Mouse (Mus musculus) liver, embryonic 15.5 days (tissue): ENCODE data around the gene Cpne9. TPM values are rescaled to one million over a fixed set of nuclear protein-coding genes. Genes with fewer than 3 reads are reported as not detected.
A peak's percentile ranks its signal among the peaks of the same experiment; 100 is the strongest.

Experiments used
- ATAC-seq: fragments of 200-750 bp; cut with Nextera tagmentation; 2 replicates; pipeline ENCODE4 v1.8.0; 2017; ENCODE audit warnings: moderate number of reproducible peaks, mild to moderate bottlenecking, moderate library complexity; ENCODE audit not compliant: insufficient read depth
- H3K27ac ChIP-seq: fragments of 300-500 bp; sonication (generic); replicated peaks from 2 replicates; pipeline ENCODE4 v1.5.1; 2015; ENCODE audit warnings: mild to moderate bottlenecking, inconsistent platforms
- H3K27me3 ChIP-seq: fragments of 300-500 bp; sonication (generic); 2 replicates; pipeline ENCODE4 v1.6.1; 2015; ENCODE audit warnings: mild to moderate bottlenecking, inconsistent platforms
- H3K36me3 ChIP-seq: fragments of 300-500 bp; sonication (generic); replicated peaks from 2 replicates; pipeline ENCODE4 v1.6.1; 2015; ENCODE audit warnings: moderate library complexity, mild to moderate bottlenecking, inconsistent platforms
- H3K4me1 ChIP-seq: fragments of 300-500 bp; sonication (generic); replicated peaks from 2 replicates; pipeline ENCODE4 v1.6.1; 2015; ENCODE audit warnings: inconsistent platforms
- H3K4me2 ChIP-seq: fragments of 300-500 bp; sonication (generic); 2 replicates; pipeline ENCODE4 v1.6.1; 2015; ENCODE audit warnings: moderate library complexity, mild to moderate bottlenecking, inconsistent platforms
- H3K4me3 ChIP-seq: fragments of 300-500 bp; sonication (generic); replicated peaks from 2 replicates; pipeline ENCODE4 v1.5.1; 2015; ENCODE audit warnings: mild to moderate bottlenecking, inconsistent platforms
- H3K9ac ChIP-seq: fragments of 300-500 bp; sonication (generic); 2 replicates; pipeline ENCODE4 v1.6.1; 2015; ENCODE audit warnings: moderate library complexity, mild to moderate bottlenecking, inconsistent platforms
- H3K9me3 ChIP-seq: fragments of 300-500 bp; sonication (generic); replicated peaks from 2 replicates; pipeline ENCODE4 v1.6.1; 2016; ENCODE audit warnings: inconsistent platforms
- WGBS: fragments of 180-500 bp; shearing (Covaris S2); methylation state at CpG from one replicate; pipeline ENCODE4 v1.1.7; 2015; ENCODE audit warnings: mixed read lengths; ENCODE audit not compliant: insufficient replicate concordance; 5-methylcytosine and 5-hydroxymethylcytosine counted together
- polyA plus RNA-seq: library from polyadenylated mRNA; unstranded; fragments of >200 nt; fragmentation: Nextera tagmentation; extraction: Ambion mirVana; gene quantifications from 2 replicates; pipeline ENCODE4 v1.2.1, GENCODE M21; 2015

Cpne9 gene
- polyA plus RNA-seq, 1 experiment from 2014 or later = not detected

GRCm38 (mm10) chr6:113290346-113290745 lies 8.2 kb downstream of the Cpne9 start:
- ATAC-seq = no peak
- Histone ChIP-seq H3K4me1 (no peaks in the 10 kb centered on the region), H3K9ac (no peak overlapping the region), H3K27me3 (no peaks in the 10 kb centered on the region), H3K9me3 (no peaks in the 10 kb centered on the region), H3K36me3 (no peaks in the 10 kb centered on the region), H3K27ac (no peak overlapping the region), H3K4me3 (no peak overlapping the region), H3K4me2 (no peak overlapping the region)
- WGBS = 54% methylated on average over 6 of the region's 6 CpGs

GRCm38 (mm10) chr6:113292938-113293337 lies 10.8 kb downstream of the Cpne9 start:
- Histone ChIP-seq H3K9ac (no peak overlapping the region), H3K9me3 (no peaks in the 10 kb centered on the region), H3K36me3 (no peaks in the 10 kb centered on the region), H3K4me1 (no peaks in the 10 kb centered on the region), H3K4me3 (no peak overlapping the region), H3K27me3 (no peaks in the 10 kb centered on the region), H3K27ac (no peak overlapping the region), H3K4me2 (no peak overlapping the region)
- 53% methylated on average over 5 of the region's 5 CpGs for WGBS
- no peak for ATAC-seq

GRCm38 (mm10) chr6:113296046-113296445 lies 13.9 kb downstream of the Cpne9 start:
- H3K4me2 ChIP-seq = no peak overlapping the region
- H3K9me3 ChIP-seq = no peaks in the 10 kb centered on the region
- no peaks in the 10 kb centered on the region for H3K36me3 ChIP-seq
- 58% methylated on average over 2 of the region's 2 CpGs for WGBS
- no peak overlapping the region for H3K27ac ChIP-seq
- ATAC-seq = no peak
- no peaks in the 10 kb centered on the region for H3K4me1 ChIP-seq
- no peak overlapping the region for H3K9ac ChIP-seq
- no peak overlapping the region for H3K4me3 ChIP-seq
- H3K27me3 ChIP-seq = no peaks in the 10 kb centered on the region

GRCm38 (mm10) chr6:113296639-113297038 lies 14.5 kb downstream of the Cpne9 start:
- Histone ChIP-seq H3K36me3 (no peaks in the 10 kb centered on the region), H3K27ac (no peak overlapping the region), H3K4me1 (no peaks in the 10 kb centered on the region), H3K9ac (no peak overlapping the region), H3K4me2 (no peak overlapping the region), H3K4me3 (no peak overlapping the region), H3K27me3 (no peaks in the 10 kb centered on the region), H3K9me3 (no peaks in the 10 kb centered on the region)
- 30% methylated on average over 4 of the region's 4 CpGs for WGBS
- no peak for ATAC-seq

- H3K27me3 ChIP-seq = no peaks in the 10 kb centered on the region
- H3K36me3 ChIP-seq = no peaks in the 10 kb centered on the region
- H3K4me2 ChIP-seq = no peak overlapping the region
- no peak overlapping the region for H3K9ac ChIP-seq
- WGBS = 61% methylated on average over 5 of the region's 5 CpGs
- H3K9me3 ChIP-seq = no peaks in the 10 kb centered on the region
- peaks cover 8% of the 10 kb centered on the region for H3K4me1 ChIP-seq
- no peak overlapping the region for H3K27ac ChIP-seq
- no peak for ATAC-seq
- H3K4me3 ChIP-seq = no peak overlapping the region
Measured at GRCm38 (mm10) chr6:113301350-113301749, 19.2 kb downstream of the Cpne9 start.

- no peak overlapping the region for H3K4me2 ChIP-seq
- peaks cover 8% of the 10 kb centered on the region for H3K4me1 ChIP-seq
- ATAC-seq = no peak
- no peaks in the 10 kb centered on the region for H3K27me3 ChIP-seq
- no peak overlapping the region for H3K27ac ChIP-seq
- H3K9ac ChIP-seq = no peak overlapping the region
- no peaks in the 10 kb centered on the region for H3K36me3 ChIP-seq
- H3K9me3 ChIP-seq = no peaks in the 10 kb centered on the region
- H3K4me3 ChIP-seq = no peak overlapping the region
- 20% methylated on average over 3 of the region's 3 CpGs for WGBS
Measured at GRCm38 (mm10) chr6:113302258-113302657, 20.2 kb downstream of the Cpne9 start.

- Histone ChIP-seq H3K36me3 (peaks cover 20% of the 10 kb centered on the region), H3K9me3 (no peaks in the 10 kb centered on the region), H3K27me3 (no peaks in the 10 kb centered on the region), H3K4me2 (peak overlapping the region; percentile 86), H3K4me1 (peaks cover 31% of the 10 kb centered on the region), H3K27ac (peak overlapping the region; percentile 98), H3K4me3 (peak overlapping the region; percentile 97), H3K9ac (peak overlapping the region; percentile 99)
- WGBS = under 1% methylated on average over 50 of the region's 50 CpGs
- peak; percentile 97 for ATAC-seq
Measured at GRCm38 (mm10) chr6:113306322-113306985, 24.3 kb downstream of the Cpne9 start.

- H3K9me3 ChIP-seq = no peaks in the 10 kb centered on the region
- WGBS = under 1% methylated on average over 32 of the region's 32 CpGs
- peak within 1 kb of the TSS; percentile 97 for H3K4me3 ChIP-seq
- H3K9ac ChIP-seq = peak within 1 kb of the TSS; percentile 99
- ATAC-seq = peak; percentile 49
- H3K27me3 ChIP-seq = no peaks in the 10 kb centered on the region
- peak within 1 kb of the TSS; percentile 86 for H3K4me2 ChIP-seq
- H3K27ac ChIP-seq = peak within 1 kb of the TSS; percentile 98
- H3K36me3 ChIP-seq = peaks cover 23% of the 10 kb centered on the region
- peaks cover 31% of the 10 kb centered on the region for H3K4me1 ChIP-seq
Measured at GRCm38 (mm10) chr6:113306986-113307349, 24.9 kb downstream of the Cpne9 start, which contains the start of gene Brpf1. Gene Brpf1 (plus strand): TSS chr6:113307137.

- Histone ChIP-seq H3K4me3 (peak overlapping the region; percentile 97), H3K4me2 (peak overlapping the region; percentile 86), H3K27ac (peak overlapping the region; percentile 98), H3K9ac (peak overlapping the region; percentile 99), H3K27me3 (no peaks in the 10 kb centered on the region), H3K4me1 (peaks cover 31% of the 10 kb centered on the region), H3K9me3 (no peaks in the 10 kb centered on the region), H3K36me3 (peaks cover 29% of the 10 kb centered on the region)
- WGBS = under 1% methylated on average over 28 of the region's 34 CpGs
- ATAC-seq = no peak
Measured at GRCm38 (mm10) chr6:113307481-113308121, 25.5 kb downstream of the Cpne9 start.

GRCm38 (mm10) chr6:113308141-113308540 lies 26.0 kb downstream of the Cpne9 start:
- H3K4me3 ChIP-seq = peak overlapping the region; percentile 97
- H3K4me1 ChIP-seq = peaks cover 31% of the 10 kb centered on the region
- H3K4me2 ChIP-seq = peak overlapping the region; percentile 86
- H3K36me3 ChIP-seq = peaks cover 35% of the 10 kb centered on the region
- H3K9ac ChIP-seq = peak overlapping the region; percentile 99
- no peaks in the 10 kb centered on the region for H3K9me3 ChIP-seq
- H3K27me3 ChIP-seq = no peaks in the 10 kb centered on the region
- WGBS = 15% methylated on average over 5 of the region's 5 CpGs
- ATAC-seq = no peak
- peak overlapping the region; percentile 98 for H3K27ac ChIP-seq

GRCm38 (mm10) chr6:113315972-113316371 lies 33.9 kb downstream of the Cpne9 start:
- Histone ChIP-seq H3K4me3 (no peak overlapping the region), H3K4me1 (no peaks in the 10 kb centered on the region), H3K27me3 (no peaks in the 10 kb centered on the region), H3K4me2 (no peak overlapping the region), H3K27ac (no peak overlapping the region), H3K9ac (no peak overlapping the region), H3K36me3 (peaks cover 96% of the 10 kb centered on the region), H3K9me3 (no peaks in the 10 kb centered on the region)
- 81% methylated on average over 3 of the region's 3 CpGs for WGBS
- no peak for ATAC-seq
